Mouse (Mus musculus) cerebellum, adult 2 months (tissue): Measurements from ENCODE around the gene Aox1.

Experiments
- CTCF ChIP-seq: fragments of 200-500 bp; IDR thresholded peaks from 2 replicates; pipeline ENCODE4 v1.5.1; 2011; ENCODE audit warnings: low read depth, mild to moderate bottlenecking, control low read depth, low read length, moderate library complexity, borderline replicate concordance; ENCODE audit not compliant: insufficient read depth
- POLR2A ChIP-seq: fragments of 200-500 bp; IDR thresholded peaks from 2 replicates; pipeline ENCODE4 v1.6.1; 2011; ENCODE audit warnings: low read length, control low read depth, borderline replicate concordance; ENCODE audit not compliant: insufficient read depth

- TF ChIP-seq POLR2A: no peak
- peak; percentile 41; the same call in 1 of the 2 replicates for TF ChIP-seq CTCF
Observed at GRCm38 (mm10) chr1:58079689-58080088, 50.0 kb downstream of the Aox1 start.
